12 mouse cellular contexts compared by ENCODE assay signal in genomic region chr4:149758423-149758822, GRCm38 (mm10). TPM values are rescaled to one million over a fixed set of nuclear protein-coding genes. Genes with fewer than 3 reads are reported as not detected.
DNase-seq lines count a peak whose midpoint lies in the region; ATAC-seq and TF ChIP-seq lines count a peak whose summit lies in the region.
"Had no signal": no experiment of that assay in that cellular context is flagged by ENCODE, and none has a peak within 500 bp of the region (broad histone marks: within the 10 kb centered on the region; RNA-seq: fewer than 3 reads in every experiment).

No protein-coding gene starts in this region.

- H3K4me3 ChIP-seq in midbrain, embryonic 11.5 days (ENCODE audit: low read depth, low read length): no peak overlapping the region
- no peak overlapping the region for H3K4me3 ChIP-seq in midbrain, embryonic 13.5 days (replicated peaks)
- no peak overlapping the region for H3K4me3 ChIP-seq in stomach, postnatal 0 days (ENCODE audit: low read depth, low read length)
- H3K4me3 ChIP-seq: hindbrain, embryonic 15.5 days had no signal

- no peak overlapping the region for H3K27ac ChIP-seq in midbrain, embryonic 11.5 days (ENCODE audit: low read depth, low read length)
- no peak overlapping the region for H3K27ac ChIP-seq in midbrain, embryonic 13.5 days
- no peak overlapping the region for H3K27ac ChIP-seq in stomach, postnatal 0 days (replicated peaks)
- H3K27ac ChIP-seq: hindbrain, embryonic 15.5 days had no signal

- TF ChIP-seq EP300 in stomach, postnatal 0 days (optimal IDR thresholded peaks at IDR 0.05): no peak

- no peak overlapping the region for H3K9ac ChIP-seq in midbrain, embryonic 11.5 days (ENCODE audit: low read length)
- H3K9ac ChIP-seq in midbrain, embryonic 13.5 days (replicated peaks): no peak overlapping the region
- H3K9ac ChIP-seq in stomach, postnatal 0 days (ENCODE audit: low read length): no peak overlapping the region
- H3K9ac ChIP-seq: hindbrain, embryonic 15.5 days had no signal

- no peaks in the 10 kb centered on the region for H3K27me3 ChIP-seq in midbrain, embryonic 11.5 days (ENCODE audit: control insufficient read depth, insufficient read depth, low read length)
- peaks cover 6% of the 10 kb centered on the region; the same call in 1 of the 2 replicates for H3K27me3 ChIP-seq in midbrain, embryonic 13.5 days
- H3K27me3 ChIP-seq in stomach, postnatal 0 days (ENCODE audit: control insufficient read depth, insufficient read depth, low read length): no peaks in the 10 kb centered on the region
- H3K27me3 ChIP-seq: hindbrain, embryonic 15.5 days had no signal

- H3K4me1 ChIP-seq in midbrain, embryonic 11.5 days (ENCODE audit: control insufficient read depth, insufficient read depth, low read length): no peaks in the 10 kb centered on the region
- H3K4me1 ChIP-seq in midbrain, embryonic 13.5 days (replicated peaks): peaks cover under 1% of the 10 kb centered on the region; the same call in 1 of the 2 replicates
- H3K4me1 ChIP-seq in stomach, postnatal 0 days (replicated peaks; ENCODE audit: control insufficient read depth, insufficient read depth): no peaks in the 10 kb centered on the region
- H3K4me1 ChIP-seq: hindbrain, embryonic 15.5 days had no signal

- no peaks in the 10 kb centered on the region for H3K36me3 ChIP-seq in midbrain, embryonic 11.5 days (ENCODE audit: control insufficient read depth, insufficient read depth, low read length)
- H3K36me3 ChIP-seq in midbrain, embryonic 13.5 days: peaks cover 19% of the 10 kb centered on the region
- H3K36me3 ChIP-seq in stomach, postnatal 0 days (ENCODE audit: control insufficient read depth, insufficient read depth, low read length): no peaks in the 10 kb centered on the region

- peak; percentile 59 for DNase-seq in kidney, adult 18-20 months
- no peak for DNase-seq in kidney, postnatal 4 days
- DNase-seq in midbrain, embryonic 11.5 days (ENCODE audit: low spot score, missing footprints): peak; percentile 12
- DNase-seq in kidney, postnatal 10 days: peak; percentile 58
- DNase-seq in stomach, postnatal 0 days (ENCODE audit: low spot score): no peak
- no peak for DNase-seq in adrenal gland, adult 18-20 months (ENCODE audit: low spot score in 2 of 2)
- DNase-seq: cerebellum, postnatal 10 days; midbrain, embryonic 14.5 days; right cerebral cortex, postnatal 4 days had no signal

- ATAC-seq in midbrain, embryonic 11.5 days (ENCODE audit: low FRiP score): no peak
- ATAC-seq in midbrain, embryonic 13.5 days: no peak
- ATAC-seq in stomach, postnatal 0 days (ENCODE audit: low FRiP score, low TSS enrichment): peak; percentile 21; the same call in 1 of the 2 replicates

- no peak overlapping the region for H3K4me2 ChIP-seq in midbrain, embryonic 11.5 days
- H3K4me2 ChIP-seq in midbrain, embryonic 13.5 days (replicated peaks): no peak overlapping the region
- H3K4me2 ChIP-seq in stomach, postnatal 0 days (replicated peaks; ENCODE audit: low read depth): no peak overlapping the region
- H3K4me2 ChIP-seq: hindbrain, embryonic 15.5 days; liver, embryonic 11.5 days had no signal

- H3K9me3 ChIP-seq in midbrain, embryonic 11.5 days (ENCODE audit: control insufficient read depth, low read length): no peaks in the 10 kb centered on the region
- no peaks in the 10 kb centered on the region for H3K9me3 ChIP-seq in midbrain, embryonic 13.5 days
- H3K9me3 ChIP-seq in stomach, postnatal 0 days (ENCODE audit: control insufficient read depth, low read length): no peaks in the 10 kb centered on the region
- H3K9me3 ChIP-seq: hindbrain, embryonic 15.5 days had no signal

- WGBS in midbrain, embryonic 11.5 days: 89% methylated on average over 6 of the region's 6 CpGs
- 80% methylated on average over 6 of the region's 6 CpGs for WGBS in midbrain, embryonic 13.5 days
- WGBS in stomach, postnatal 0 days: 67% methylated on average over 6 of the region's 6 CpGs

- no peak for TF ChIP-seq CTCF in stomach, postnatal 0 days (IDR thresholded peaks at IDR 0.05; ENCODE audit: low read depth)

RNA-seq across cellular contexts. Expression of gene Slc25a33, which starts 15.7 kb away (rescaled TPM):
- 18.6 and 21.4 TPM in 2 replicates for polyA plus RNA-seq in midbrain, embryonic 11.5 days (2014; fragmentation: Nextera tagmentation; extraction: Ambion mirVana)
- polyA plus RNA-seq in midbrain, embryonic 13.5 days (2015; fragmentation: Nextera tagmentation; extraction: Ambion mirVana): 20.2 and 21.9 TPM in 2 replicates
- polyA plus RNA-seq in stomach, postnatal 0 days (2015; fragmentation: Nextera tagmentation; extraction: Ambion mirVana): 21.7 and 22.4 TPM in 2 replicates
- total RNA-seq in adrenal gland, adult 18-20 months (2021): 10 to 100 TPM; 16.3 to 24.3 TPM

RNA-seq across cellular contexts. Expression of gene Tmem201, which starts 20.6 kb away (rescaled TPM):
- polyA plus RNA-seq in midbrain, embryonic 11.5 days (2014; fragmentation: Nextera tagmentation; extraction: Ambion mirVana): 15.8 and 18.4 TPM in 2 replicates
- polyA plus RNA-seq in midbrain, embryonic 13.5 days (2015; fragmentation: Nextera tagmentation; extraction: Ambion mirVana): 37.7 and 40.6 TPM in 2 replicates
- 7.5 and 8.6 TPM in 2 replicates for polyA plus RNA-seq in stomach, postnatal 0 days (2015; fragmentation: Nextera tagmentation; extraction: Ambion mirVana)
- 10 to 100 TPM; 27.8 to 29.0 TPM for total RNA-seq in adrenal gland, adult 18-20 months (2021)

RNA-seq across cellular contexts. Expression of gene Pik3cd, which starts 56.1 kb away (rescaled TPM):
- 7.8 and 8.7 TPM in 2 replicates for polyA plus RNA-seq in midbrain, embryonic 11.5 days (2014; fragmentation: Nextera tagmentation; extraction: Ambion mirVana)
- 13.2 and 13.7 TPM in 2 replicates for polyA plus RNA-seq in midbrain, embryonic 13.5 days (2015; fragmentation: Nextera tagmentation; extraction: Ambion mirVana)
- 1.9 and 2.0 TPM in 2 replicates for polyA plus RNA-seq in stomach, postnatal 0 days (2015; fragmentation: Nextera tagmentation; extraction: Ambion mirVana)
- total RNA-seq in adrenal gland, adult 18-20 months (2021): 1 to 10 TPM; 3.8 to 6.5 TPM

Comparison
In these comparisons a context has a peak if more than half of its experiments do, and no peak if none do; other contexts are left out.
1. DNase-seq: peak in kidney, adult 18-20 months (single experiment), midbrain, embryonic 11.5 days (single experiment) and kidney, postnatal 10 days (single experiment); none in kidney, postnatal 4 days (0 of 2), stomach, postnatal 0 days (single experiment) and adrenal gland, adult 18-20 months (0 of 2).